Mouse (Mus musculus): ENCODE results near the gene Trim17. TPM values are rescaled to one million over a fixed set of nuclear protein-coding genes. Genes with fewer than 3 reads are reported as not detected.
"Not testable (repeated sequence)": the region's sequence is repeated elsewhere in the genome, so short reads cannot be mapped to it uniquely, and the experiment has no call there.

Trim17 gene
- polyA plus RNA-seq, 1 experiment from 2014 or later = 0.76 TPM

- Histone ChIP-seq H3K4me3 (replicated peaks; ENCODE audit: low read length) (peak overlapping the region; percentile 77), H3K4me1 (replicated peaks; ENCODE audit: control insufficient read depth, insufficient read depth, low read length) (peaks cover 53% of the 10 kb centered on the region), H3K4me2 (replicated peaks) (peak overlapping the region; percentile 95), H3K27ac (peak overlapping the region; percentile 100), H3K9ac (peak overlapping the region; percentile 97)
- H3K9me3 ChIP-seq (ENCODE audit: control insufficient read depth, low read length); H3K27me3 ChIP-seq (ENCODE audit: control insufficient read depth, insufficient read depth, low read length); ATAC-seq (ENCODE audit: low FRiP score); DNase-seq (ENCODE audit: low spot score); H3K36me3 ChIP-seq (replicated peaks; ENCODE audit: control insufficient read depth, insufficient read depth): not testable (repeated sequence)
- WGBS = under 1% methylated on average over 17 of the region's 17 CpGs
Observed at GRCm38 (mm10) chr11:58954170-58954419, 390 bp upstream of the Trim17 start.

- DNase-seq (ENCODE audit: low spot score) (no peak), ATAC-seq (ENCODE audit: low FRiP score) (peak; percentile 3; the same call in 1 of the 2 replicates)
- Histone ChIP-seq H3K9ac (peak overlapping the region; percentile 92), H3K27me3 (ENCODE audit: control insufficient read depth, insufficient read depth, low read length) (no peaks in the 10 kb centered on the region), H3K36me3 (replicated peaks; ENCODE audit: control insufficient read depth, insufficient read depth) (peaks cover 2% of the 10 kb centered on the region; the same call in 1 of the 2 replicates), H3K9me3 (ENCODE audit: control insufficient read depth, low read length) (no peaks in the 10 kb centered on the region), H3K4me2 (replicated peaks) (peak overlapping the region; percentile 95), H3K4me3 (replicated peaks; ENCODE audit: low read length) (peak overlapping the region; percentile 77), H3K27ac (peak overlapping the region; percentile 100), H3K4me1 (replicated peaks; ENCODE audit: control insufficient read depth, insufficient read depth, low read length) (peaks cover 60% of the 10 kb centered on the region)
- under 1% methylated on average over 20 of the region's 20 CpGs for WGBS
Observed at GRCm38 (mm10) chr11:58955143-58955867, 820 bp downstream of the Trim17 start.

GRCm38 (mm10) chr11:58955868-58956257 lies 1.4 kb downstream of the Trim17 start:
- Histone ChIP-seq H3K4me3 (replicated peaks; ENCODE audit: low read length) (peak overlapping the region; percentile 77), H3K4me2 (replicated peaks) (peak overlapping the region; percentile 95), H3K4me1 (replicated peaks; ENCODE audit: control insufficient read depth, insufficient read depth, low read length) (peaks cover 56% of the 10 kb centered on the region), H3K27ac (peak overlapping the region; percentile 100; the same call in 1 of the 2 replicates), H3K9me3 (ENCODE audit: control insufficient read depth, low read length) (no peaks in the 10 kb centered on the region), H3K36me3 (replicated peaks; ENCODE audit: control insufficient read depth, insufficient read depth) (peaks cover 2% of the 10 kb centered on the region; the same call in 1 of the 2 replicates), H3K27me3 (ENCODE audit: control insufficient read depth, insufficient read depth, low read length) (no peaks in the 10 kb centered on the region), H3K9ac (peak overlapping the region; percentile 92)
- DNase-seq (ENCODE audit: low spot score) (no peak), ATAC-seq (ENCODE audit: low FRiP score) (no peak)
- 22% methylated on average over 8 of the region's 8 CpGs for WGBS

- DNase-seq (ENCODE audit: low spot score) (no peak), ATAC-seq (ENCODE audit: low FRiP score) (no peak)
- H3K9ac ChIP-seq = peak overlapping the region; percentile 92
- no peaks in the 10 kb centered on the region; the same call in 1 of the 2 replicates for H3K27me3 ChIP-seq (ENCODE audit: control insufficient read depth, insufficient read depth, low read length)
- no peaks in the 10 kb centered on the region for H3K9me3 ChIP-seq (ENCODE audit: control insufficient read depth, low read length)
- H3K36me3 ChIP-seq (replicated peaks; ENCODE audit: control insufficient read depth, insufficient read depth) = peaks cover 2% of the 10 kb centered on the region; the same call in 1 of the 2 replicates
- peak overlapping the region; percentile 77 for H3K4me3 ChIP-seq (replicated peaks; ENCODE audit: low read length)
- peaks cover 42% of the 10 kb centered on the region for H3K4me1 ChIP-seq (replicated peaks; ENCODE audit: control insufficient read depth, insufficient read depth, low read length)
- WGBS = 83% methylated on average over 5 of the region's 5 CpGs
- peak overlapping the region; percentile 95 for H3K4me2 ChIP-seq (replicated peaks)
- no peak overlapping the region for H3K27ac ChIP-seq
Observed at GRCm38 (mm10) chr11:58957226-58957914, 2.9 kb downstream of the Trim17 start.

GRCm38 (mm10) chr11:58958536-58958935 lies 4.1 kb downstream of the Trim17 start:
- ATAC-seq (ENCODE audit: low FRiP score) (no peak), DNase-seq (ENCODE audit: low spot score) (no peak)
- peak overlapping the region; percentile 95 for H3K4me2 ChIP-seq (replicated peaks)
- H3K9me3 ChIP-seq (ENCODE audit: control insufficient read depth, low read length) = no peaks in the 10 kb centered on the region
- no peaks in the 10 kb centered on the region; the same call in 1 of the 2 replicates for H3K27me3 ChIP-seq (ENCODE audit: control insufficient read depth, insufficient read depth, low read length)
- peaks cover 2% of the 10 kb centered on the region; the same call in 1 of the 2 replicates for H3K36me3 ChIP-seq (replicated peaks; ENCODE audit: control insufficient read depth, insufficient read depth)
- H3K27ac ChIP-seq = no peak overlapping the region
- 87% methylated on average over 6 of the region's 6 CpGs for WGBS
- no peak overlapping the region for H3K4me3 ChIP-seq (replicated peaks; ENCODE audit: low read length)
- 0 out of 2 replicates have a peak overlapping the region, but pooled peaks have one; percentile 63 for H3K9ac ChIP-seq
- H3K4me1 ChIP-seq (replicated peaks; ENCODE audit: control insufficient read depth, insufficient read depth, low read length) = peaks cover 37% of the 10 kb centered on the region

- peaks cover 37% of the 10 kb centered on the region for H3K4me1 ChIP-seq (replicated peaks; ENCODE audit: control insufficient read depth, insufficient read depth, low read length)
- peak overlapping the region; percentile 63 for H3K9ac ChIP-seq
- H3K27me3 ChIP-seq (ENCODE audit: control insufficient read depth, insufficient read depth, low read length) = no peaks in the 10 kb centered on the region; the same call in 1 of the 2 replicates
- peaks cover 2% of the 10 kb centered on the region; the same call in 1 of the 2 replicates for H3K36me3 ChIP-seq (replicated peaks; ENCODE audit: control insufficient read depth, insufficient read depth)
- peak overlapping the region; percentile 80 for H3K27ac ChIP-seq
- H3K9me3 ChIP-seq (ENCODE audit: control insufficient read depth, low read length) = no peaks in the 10 kb centered on the region
- ATAC-seq (ENCODE audit: low FRiP score) (no peak), DNase-seq (ENCODE audit: low spot score) (no peak)
- 36% methylated on average over 15 of the region's 15 CpGs for WGBS
- peak overlapping the region; percentile 95 for H3K4me2 ChIP-seq (replicated peaks)
- H3K4me3 ChIP-seq (replicated peaks; ENCODE audit: low read length) = peak overlapping the region; percentile 45
Observed at GRCm38 (mm10) chr11:58959186-58959825, 4.8 kb downstream of the Trim17 start.

- Histone ChIP-seq H3K36me3 (replicated peaks; ENCODE audit: control insufficient read depth, insufficient read depth) (peaks cover 2% of the 10 kb centered on the region; the same call in 1 of the 2 replicates), H3K9me3 (ENCODE audit: control insufficient read depth, low read length) (no peaks in the 10 kb centered on the region), H3K4me2 (replicated peaks) (peak overlapping the region; percentile 95), H3K4me1 (replicated peaks; ENCODE audit: control insufficient read depth, insufficient read depth, low read length) (peaks cover 37% of the 10 kb centered on the region), H3K27ac (peak overlapping the region; percentile 80), H3K27me3 (ENCODE audit: control insufficient read depth, insufficient read depth, low read length) (no peaks in the 10 kb centered on the region; the same call in 1 of the 2 replicates), H3K9ac (peak overlapping the region; percentile 63), H3K4me3 (replicated peaks; ENCODE audit: low read length) (peak overlapping the region; percentile 45)
- WGBS = 5% methylated on average over 40 of the region's 40 CpGs
- DNase-seq (ENCODE audit: low spot score) (peak; percentile 83), ATAC-seq (ENCODE audit: low FRiP score) (peak; percentile 90)
Observed at GRCm38 (mm10) chr11:58959921-58960465, 5.5 kb downstream of the Trim17 start.

- 65% methylated on average over 50 of the region's 50 CpGs for WGBS
- H3K4me1 ChIP-seq (replicated peaks; ENCODE audit: control insufficient read depth, insufficient read depth, low read length) = peaks cover 31% of the 10 kb centered on the region
- no peak overlapping the region for H3K4me2 ChIP-seq (replicated peaks)
- H3K9me3 ChIP-seq (ENCODE audit: control insufficient read depth, low read length) = no peaks in the 10 kb centered on the region
- DNase-seq (ENCODE audit: low spot score) (no peak), ATAC-seq (ENCODE audit: low FRiP score) (no peak)
- peaks cover 2% of the 10 kb centered on the region; the same call in 1 of the 2 replicates for H3K36me3 ChIP-seq (replicated peaks; ENCODE audit: control insufficient read depth, insufficient read depth)
- H3K4me3 ChIP-seq (replicated peaks; ENCODE audit: low read length) = no peak overlapping the region
- no peaks in the 10 kb centered on the region; the same call in 1 of the 2 replicates for H3K27me3 ChIP-seq (ENCODE audit: control insufficient read depth, insufficient read depth, low read length)
- H3K27ac ChIP-seq = no peak overlapping the region
- no peak overlapping the region for H3K9ac ChIP-seq
Observed at GRCm38 (mm10) chr11:58961364-58962177, 7.1 kb downstream of the Trim17 start.
